Mouse (Mus musculus): ENCODE measurements around the gene St6galnac3. TPM values are rescaled to one million over a fixed set of nuclear protein-coding genes. Genes with fewer than 3 reads are reported as not detected.

The St6galnac3 gene
- polyA plus RNA-seq, 1 experiment from 2014 or later: 34.1 TPM

DNA sequence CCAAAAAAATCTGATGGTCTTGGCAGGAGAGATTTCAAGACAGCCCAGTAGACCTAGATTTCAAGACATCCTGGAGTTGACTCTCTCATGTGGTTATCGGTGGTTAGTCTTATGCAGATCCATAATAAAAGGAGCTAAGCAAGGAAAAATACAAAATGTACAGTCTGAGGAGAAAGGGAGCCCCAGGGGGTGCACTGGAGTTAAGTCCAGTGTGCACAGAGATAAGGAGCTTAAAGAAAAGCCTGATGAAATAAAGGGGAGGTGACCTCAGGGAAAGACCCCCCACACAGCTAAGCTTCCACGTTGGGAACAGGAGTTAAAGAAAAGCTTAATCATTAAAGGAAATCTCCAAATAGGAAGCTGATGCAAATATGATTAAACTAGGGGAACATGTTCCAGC lies 147.7 kb downstream of the St6galnac3 start:
- Histone ChIP-seq H3K36me3 (ENCODE audit: insufficient read depth) (no peaks in the 10 kb centered on the region), H3K4me1 (ENCODE audit: insufficient read depth) (no peaks in the 10 kb centered on the region), H3K4me3 (ENCODE audit: low read depth, low read length) (no peak overlapping the region), H3K27ac (ENCODE audit: low read depth) (no peak overlapping the region), H3K9me3 (ENCODE audit: low read depth, low read length) (no peaks in the 10 kb centered on the region), H3K27me3 (ENCODE audit: insufficient read depth, low read length) (no peaks in the 10 kb centered on the region), H3K4me2 (no peak overlapping the region), H3K9ac (no peak overlapping the region)
- DNase-seq (no peak), ATAC-seq (ENCODE audit: insufficient read depth) (no peak)
- no peak for TF ChIP-seq CTCF (IDR thresholded peaks at IDR 0.05; ENCODE audit: low read depth)
- WGBS: 63% methylated on average over 2 of the region's 2 CpGs

DNA sequence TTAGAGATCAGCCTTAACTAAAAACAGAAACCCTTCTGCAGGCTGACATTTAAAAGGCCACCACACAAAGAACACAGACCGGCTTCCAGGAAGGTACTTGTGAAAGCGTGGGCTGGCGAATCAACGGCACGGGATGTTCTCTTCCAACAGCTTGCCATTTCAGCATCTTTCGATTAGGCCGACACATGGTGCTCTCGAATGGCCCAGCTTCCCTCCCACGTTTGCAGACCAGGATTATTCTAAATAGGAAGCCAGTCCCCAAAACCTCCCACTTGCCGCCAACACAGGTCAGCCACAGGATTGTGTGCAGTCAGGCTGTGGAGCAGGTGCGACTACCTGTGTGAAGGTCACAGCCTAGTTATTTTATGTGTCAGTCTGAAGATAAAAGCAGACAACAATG lies 153.8 kb downstream of the St6galnac3 start:
- no peak for TF ChIP-seq CTCF (IDR thresholded peaks at IDR 0.05; ENCODE audit: low read depth)
- Histone ChIP-seq H3K9me3 (ENCODE audit: low read depth, low read length) (no peaks in the 10 kb centered on the region), H3K27ac (ENCODE audit: low read depth) (no peak overlapping the region), H3K4me3 (ENCODE audit: low read depth, low read length) (no peak overlapping the region), H3K4me2 (no peak overlapping the region), H3K36me3 (ENCODE audit: insufficient read depth) (no peaks in the 10 kb centered on the region), H3K9ac (no peak overlapping the region), H3K4me1 (ENCODE audit: insufficient read depth) (peaks cover 7% of the 10 kb centered on the region), H3K27me3 (ENCODE audit: insufficient read depth, low read length) (no peaks in the 10 kb centered on the region)
- WGBS: 84% methylated on average over 11 of the region's 11 CpGs
- DNase-seq: no peak
- ATAC-seq (ENCODE audit: insufficient read depth): no peak

DNA sequence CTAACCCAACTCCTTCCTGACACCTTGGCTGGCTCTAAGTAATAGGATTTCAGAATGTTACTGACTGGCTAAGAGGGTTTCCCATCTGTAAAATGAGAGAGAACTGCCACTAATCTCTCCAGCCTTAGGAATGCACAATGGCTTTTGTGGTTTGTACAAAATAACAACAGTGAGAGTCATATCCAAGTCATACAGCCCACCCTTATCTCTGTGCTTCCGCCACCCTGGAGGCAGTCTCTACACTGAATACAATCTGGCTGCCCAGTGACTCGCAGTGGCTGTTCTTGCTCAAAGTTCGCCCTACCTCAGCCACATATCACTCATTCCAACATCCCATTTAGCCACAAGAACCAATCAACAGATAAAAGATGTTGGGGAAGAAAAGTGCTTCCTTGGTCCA lies 156.2 kb downstream of the St6galnac3 start:
- 78% methylated on average over 3 of the region's 3 CpGs for WGBS
- Histone ChIP-seq H3K27me3 (ENCODE audit: insufficient read depth, low read length) (no peaks in the 10 kb centered on the region), H3K9me3 (ENCODE audit: low read depth, low read length) (no peaks in the 10 kb centered on the region), H3K4me1 (ENCODE audit: insufficient read depth) (peaks cover 7% of the 10 kb centered on the region), H3K27ac (ENCODE audit: low read depth) (no peak overlapping the region), H3K9ac (no peak overlapping the region), H3K4me2 (no peak overlapping the region), H3K36me3 (ENCODE audit: insufficient read depth) (no peaks in the 10 kb centered on the region), H3K4me3 (ENCODE audit: low read depth, low read length) (no peak overlapping the region)
- no peak for TF ChIP-seq CTCF (IDR thresholded peaks at IDR 0.05; ENCODE audit: low read depth)
- no peak for DNase-seq
- ATAC-seq (ENCODE audit: insufficient read depth): no peak

- Histone ChIP-seq H3K9me3 (ENCODE audit: low read depth, low read length) (no peaks in the 10 kb centered on the region), H3K27me3 (ENCODE audit: insufficient read depth, low read length) (no peaks in the 10 kb centered on the region), H3K4me1 (ENCODE audit: insufficient read depth) (peaks cover 7% of the 10 kb centered on the region), H3K36me3 (ENCODE audit: insufficient read depth) (no peaks in the 10 kb centered on the region), H3K27ac (ENCODE audit: low read depth) (no peak overlapping the region), H3K4me3 (ENCODE audit: low read depth, low read length) (no peak overlapping the region), H3K9ac (no peak overlapping the region), H3K4me2 (no peak overlapping the region)
- peak; percentile 28; the same call in 1 of the 2 replicates for TF ChIP-seq CTCF (IDR thresholded peaks at IDR 0.05; ENCODE audit: low read depth)
- ATAC-seq (ENCODE audit: insufficient read depth) (no peak), DNase-seq (no peak)
- 59% methylated on average over 3 of the region's 3 CpGs for WGBS
Observed at GRCm38 (mm10) chr3:153567913-153568312, 157.1 kb downstream of the St6galnac3 start.

DNA sequence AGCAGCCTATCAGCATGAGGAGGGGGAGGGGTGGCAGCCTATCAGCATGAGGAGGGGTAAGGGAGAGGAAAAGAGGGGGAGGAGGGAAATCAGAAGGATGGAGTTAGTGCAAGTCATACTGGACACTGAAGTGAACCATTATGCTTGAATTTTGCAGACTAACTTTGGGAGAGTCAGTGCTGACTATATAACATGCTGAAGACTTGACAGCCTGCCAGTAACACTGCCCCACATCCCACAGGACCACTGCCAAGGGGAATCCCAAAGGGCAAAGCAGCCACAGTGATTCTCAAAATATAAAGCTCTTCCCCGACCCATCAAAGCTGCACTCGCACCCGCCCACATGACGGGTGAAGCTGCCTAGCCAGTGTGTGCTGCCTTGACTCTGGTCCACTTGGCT lies 157.5 kb downstream of the St6galnac3 start:
- DNase-seq (peak; percentile 45), ATAC-seq (ENCODE audit: insufficient read depth) (peak; percentile 21; the same call in 1 of the 2 replicates)
- H3K36me3 ChIP-seq (ENCODE audit: insufficient read depth): no peaks in the 10 kb centered on the region
- no peak overlapping the region for H3K4me2 ChIP-seq
- WGBS: 43% methylated on average over 4 of the region's 4 CpGs
- no peak for TF ChIP-seq CTCF (IDR thresholded peaks at IDR 0.05; ENCODE audit: low read depth)
- peaks cover 7% of the 10 kb centered on the region for H3K4me1 ChIP-seq (ENCODE audit: insufficient read depth)
- H3K4me3 ChIP-seq (ENCODE audit: low read depth, low read length): no peak overlapping the region
- H3K27me3 ChIP-seq (ENCODE audit: insufficient read depth, low read length): no peaks in the 10 kb centered on the region
- no peaks in the 10 kb centered on the region for H3K9me3 ChIP-seq (ENCODE audit: low read depth, low read length)
- no peak overlapping the region for H3K27ac ChIP-seq (ENCODE audit: low read depth)
- no peak overlapping the region for H3K9ac ChIP-seq

DNA sequence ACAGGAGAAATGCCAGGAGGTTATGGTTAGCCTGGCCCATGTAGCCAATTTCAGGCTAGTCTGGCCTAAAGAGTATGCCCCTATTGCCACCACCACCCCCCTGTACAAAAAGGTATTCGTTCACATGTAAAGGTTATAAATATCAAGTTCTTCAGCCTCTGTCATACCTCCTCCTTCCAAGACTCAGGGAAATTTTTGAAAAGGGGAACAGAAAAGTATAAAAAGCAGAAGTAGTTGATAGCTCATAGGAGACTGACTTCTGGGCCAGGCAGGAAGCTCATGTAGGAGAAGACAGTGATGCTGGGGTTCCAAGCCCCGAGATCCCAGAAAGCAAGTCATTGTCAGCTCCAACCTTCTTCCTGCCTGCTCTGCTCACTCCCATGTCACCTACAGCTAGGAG lies 158.9 kb downstream of the St6galnac3 start:
- no peak for TF ChIP-seq CTCF (IDR thresholded peaks at IDR 0.05; ENCODE audit: low read depth)
- Histone ChIP-seq H3K4me1 (ENCODE audit: insufficient read depth) (peaks cover 7% of the 10 kb centered on the region), H3K27ac (ENCODE audit: low read depth) (no peak overlapping the region), H3K4me3 (ENCODE audit: low read depth, low read length) (no peak overlapping the region), H3K4me2 (no peak overlapping the region), H3K9ac (no peak overlapping the region), H3K36me3 (ENCODE audit: insufficient read depth) (no peaks in the 10 kb centered on the region), H3K9me3 (ENCODE audit: low read depth, low read length) (no peaks in the 10 kb centered on the region), H3K27me3 (ENCODE audit: insufficient read depth, low read length) (no peaks in the 10 kb centered on the region)
- DNase-seq: no peak
- WGBS: 83% methylated on average over 2 of the region's 2 CpGs
- no peak for ATAC-seq (ENCODE audit: insufficient read depth)

DNA sequence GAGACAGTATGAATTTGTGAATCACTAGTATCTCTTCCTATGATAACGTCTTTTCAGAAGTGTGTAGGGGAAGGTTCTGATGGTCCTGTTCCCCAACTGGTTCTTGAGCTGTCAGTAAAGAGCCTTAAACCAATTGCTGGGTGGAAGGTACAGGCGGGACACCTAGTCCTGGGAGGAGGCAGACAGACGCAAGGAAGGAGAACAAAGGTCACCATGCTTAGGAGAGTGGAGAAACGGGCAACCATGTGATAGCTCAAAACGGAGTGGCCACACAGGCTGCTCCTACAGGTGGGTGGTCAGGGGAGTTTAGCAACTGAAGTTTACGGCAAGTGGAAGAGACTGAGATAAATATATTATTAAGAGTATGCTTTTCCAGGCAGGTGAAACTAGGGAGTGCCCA lies 164.1 kb downstream of the St6galnac3 start:
- WGBS: 62% methylated on average over 6 of the region's 6 CpGs
- DNase-seq (no peak), ATAC-seq (ENCODE audit: insufficient read depth) (peak; percentile 28; the same call in 1 of the 2 replicates)
- H3K27ac ChIP-seq (ENCODE audit: low read depth): no peak overlapping the region
- H3K9me3 ChIP-seq (ENCODE audit: low read depth, low read length): no peaks in the 10 kb centered on the region
- H3K4me3 ChIP-seq (ENCODE audit: low read depth, low read length): no peak overlapping the region
- no peak overlapping the region for H3K4me2 ChIP-seq
- no peaks in the 10 kb centered on the region for H3K36me3 ChIP-seq (ENCODE audit: insufficient read depth)
- H3K4me1 ChIP-seq (ENCODE audit: insufficient read depth): no peaks in the 10 kb centered on the region
- no peak overlapping the region for H3K9ac ChIP-seq
- no peak for TF ChIP-seq CTCF (IDR thresholded peaks at IDR 0.05; ENCODE audit: low read depth)
- H3K27me3 ChIP-seq (ENCODE audit: insufficient read depth, low read length): no peaks in the 10 kb centered on the region

DNA sequence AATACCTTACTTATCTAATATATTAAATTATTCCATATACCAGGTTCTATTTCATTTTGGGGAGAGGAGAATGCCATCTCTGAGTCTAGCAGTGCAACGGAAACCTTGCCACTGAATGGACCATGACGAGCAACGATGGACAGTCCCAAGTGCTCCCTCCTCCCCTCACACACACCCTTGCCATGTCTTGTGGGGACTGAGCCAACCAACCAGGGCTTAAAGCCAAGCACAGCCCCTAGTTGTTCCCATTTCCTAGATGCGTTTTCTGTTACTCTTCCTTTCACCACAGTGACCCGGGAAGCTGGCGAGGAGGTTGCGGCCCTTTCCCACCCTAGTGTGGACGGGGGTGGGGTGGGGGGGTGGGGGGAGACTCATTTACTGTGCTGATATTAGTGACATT lies 165.4 kb downstream of the St6galnac3 start:
- H3K4me3 ChIP-seq (ENCODE audit: low read depth, low read length): no peak overlapping the region
- ATAC-seq (ENCODE audit: insufficient read depth) (no peak), DNase-seq (no peak)
- H3K9me3 ChIP-seq (ENCODE audit: low read depth, low read length): no peaks in the 10 kb centered on the region
- no peak overlapping the region for H3K9ac ChIP-seq
- H3K36me3 ChIP-seq (ENCODE audit: insufficient read depth): no peaks in the 10 kb centered on the region
- no peak for TF ChIP-seq CTCF (IDR thresholded peaks at IDR 0.05; ENCODE audit: low read depth)
- H3K27me3 ChIP-seq (ENCODE audit: insufficient read depth, low read length): no peaks in the 10 kb centered on the region
- no peaks in the 10 kb centered on the region for H3K4me1 ChIP-seq (ENCODE audit: insufficient read depth)
- 87% methylated on average over 8 of the region's 8 CpGs for WGBS
- no peak overlapping the region for H3K4me2 ChIP-seq
- H3K27ac ChIP-seq (ENCODE audit: low read depth): no peak overlapping the region
